Mouse (Mus musculus) bone marrow macrophage, adult 2 months (primary cell): ENCODE results near the gene Phactr2.

Experiments used
- CTCF ChIP-seq: IDR thresholded peaks from 2 replicates; pipeline ENCODE4 v1.5.1; 2012; ENCODE audit warnings: low read depth, mild to moderate bottlenecking, low read length, moderate library complexity
- POLR2A ChIP-seq: IDR thresholded peaks from 2 replicates; pipeline ENCODE4 v1.6.1; 2012; ENCODE audit warnings: mild to moderate bottlenecking, low read depth, low read length, borderline replicate concordance

- no peak for TF ChIP-seq CTCF
- no peak for TF ChIP-seq POLR2A
Observed at GRCm38 (mm10) chr10:13273756-13274155, 200.5 kb downstream of the Phactr2 start.
